Mouse (Mus musculus): Measurements from ENCODE around the gene Txnl4b.

Txnl4b gene

GRCm38 (mm10) chr8:109595854-109596253 is 30.2 kb downstream of the Txnl4b start:
- no peak for DNase-seq (ENCODE audit: low spot score in 2 of 2)

GRCm38 (mm10) chr8:109606725-109607124 is 41.0 kb downstream of the Txnl4b start:
- no peak for DNase-seq (ENCODE audit: low spot score in 2 of 2)

- no peak for DNase-seq (ENCODE audit: low spot score in 2 of 2)
These were observed 42.0 kb downstream of the Txnl4b start for GRCm38 (mm10) chr8:109607650-109608049.

- DNase-seq (ENCODE audit: low spot score in 2 of 2), result peak; percentile 96 to 97
These were observed 42.8 kb downstream of the Txnl4b start, which contains the start of gene Dhodh for GRCm38 (mm10) chr8:109608271-109609152. Gene Dhodh (minus strand): TSS chr8:109608673.

GRCm38 (mm10) chr8:109609153-109609502 is 43.4 kb downstream of the Txnl4b start:
- DNase-seq (ENCODE audit: low spot score in 2 of 2), result no peak

- DNase-seq (ENCODE audit: low spot score in 2 of 2), result no peak
These were observed 48.8 kb downstream of the Txnl4b start, which contains the start of gene Pkd1l3 for GRCm38 (mm10) chr8:109614243-109615210. Gene Pkd1l3 (plus strand): TSS chr8:109614517.

- no peak for DNase-seq (ENCODE audit: low spot score in 2 of 2)
These were observed 49.9 kb downstream of the Txnl4b start for GRCm38 (mm10) chr8:109615569-109615968.

Measured in frontal cortex, postnatal 14 days (tissue).